Mouse (Mus musculus) G1E (cell line): ENCODE measurements around the gene Cyp4f13.
A peak's percentile ranks its signal among the peaks of the same experiment; 100 is the strongest.

Source experiments
- CTCF ChIP-seq: IDR thresholded peaks from 2 replicates; pipeline ENCODE4 v1.5.1; 2012; ENCODE audit warnings: low read depth, low read length, inconsistent platforms, mixed read lengths
- GATA1 ChIP-seq: IDR thresholded peaks from 2 replicates; pipeline ENCODE4 v1.6.1; 2012; ENCODE audit warnings: borderline replicate concordance, low read length, inconsistent platforms, mixed read lengths
- POLR2AphosphoS5 ChIP-seq: IDR thresholded peaks from 2 replicates; pipeline ENCODE4 v1.6.1; 2012; ENCODE audit warnings: low read depth, low read length, inconsistent platforms; ENCODE audit not compliant: insufficient replicate concordance
- TAL1 ChIP-seq: conservative IDR thresholded peaks from 2 replicates; pipeline ENCODE4 v1.6.1; 2012; ENCODE audit warnings: low read depth, low read length, inconsistent platforms, mixed read lengths

- TF ChIP-seq CTCF (peak; percentile 38), GATA1 (no peak), TAL1 (no peak), POLR2AphosphoS5 (no peak)
These were observed 4.2 kb upstream of the Cyp4f13 start for GRCm38 (mm10) chr17:32951441-32951840.
